Mouse (Mus musculus): Measurements from ENCODE around the gene Hnrnpdl.

Hnrnpdl gene

GRCm38 (mm10) chr5:100000500-100000899 lies 39.0 kb downstream of the Hnrnpdl start:
- TF ChIP-seq GATA4 (IDR thresholded peaks at IDR 0.05; ENCODE audit: insufficient replicate concordance, low read length) = no peak

DNA sequence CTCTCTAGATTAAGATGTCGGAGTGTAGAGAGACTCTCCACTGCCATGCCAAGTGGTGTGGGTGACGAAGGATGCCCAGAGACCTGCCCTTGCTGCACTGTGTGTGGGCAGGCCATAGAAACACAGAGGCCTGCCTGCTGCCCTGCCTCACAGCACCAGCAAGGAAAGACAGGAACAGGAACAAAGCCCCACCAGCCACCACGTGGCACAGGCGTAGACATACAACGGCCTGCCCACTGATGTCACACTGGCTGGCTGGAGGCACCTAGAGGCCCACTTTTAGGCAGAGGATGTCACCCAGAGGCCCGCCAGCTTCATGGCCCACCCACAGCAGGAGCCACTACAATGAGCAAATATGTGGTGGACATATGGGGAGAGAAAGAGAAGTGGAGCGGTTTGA lies 39.4 kb downstream of the Hnrnpdl start:
- TF ChIP-seq GATA4 (IDR thresholded peaks at IDR 0.05; ENCODE audit: insufficient replicate concordance, low read length) = no peak

- TF ChIP-seq GATA4 (IDR thresholded peaks at IDR 0.05; ENCODE audit: insufficient replicate concordance, low read length) = no peak
Observed at GRCm38 (mm10) chr5:99994680-99995079, 44.8 kb downstream of the Hnrnpdl start.

GRCm38 (mm10) chr5:99994166-99994565 lies 45.3 kb downstream of the Hnrnpdl start:
- TF ChIP-seq GATA4 (IDR thresholded peaks at IDR 0.05; ENCODE audit: insufficient replicate concordance, low read length) = no peak
